Mouse (Mus musculus) midbrain, embryonic 14.5 days (tissue): Measurements from ENCODE around the gene Ndufv1. TPM values are rescaled to one million over a fixed set of nuclear protein-coding genes. Genes with fewer than 3 reads are reported as not detected.
"Not testable (repeated sequence)": the region's sequence is repeated elsewhere in the genome, so short reads cannot be mapped to it uniquely, and the experiment has no call there.

ENCODE experiments used
- ATAC-seq: fragments of 200-750 bp; cut with Nextera tagmentation; 2 replicates; pipeline ENCODE4 v1.8.0; 2017; ENCODE audit warnings: moderate number of reproducible peaks, moderate library complexity; ENCODE audit not compliant: low FRiP score, low TSS enrichment
- DNase-seq: peaks from one replicate; pipeline ENCODE4 v3.0.0-alpha.2; 2015
- H3K27ac ChIP-seq: fragments of 300-500 bp; sonication (generic); replicated peaks from 2 replicates; pipeline ENCODE4 v1.5.1; 2014; ENCODE audit warnings: mild to moderate bottlenecking, low read depth, low read length, moderate library complexity
- H3K27me3 ChIP-seq: fragments of 300-500 bp; sonication (generic); 2 replicates; pipeline ENCODE4 v1.6.1; 2014; ENCODE audit warnings: low read length, control low read depth, mixed read lengths; ENCODE audit not compliant: control insufficient read depth, insufficient read depth
- H3K36me3 ChIP-seq: fragments of 300-500 bp; sonication (generic); 2 replicates; pipeline ENCODE4 v1.6.1; 2014; ENCODE audit warnings: low read length, control low read depth; ENCODE audit not compliant: control insufficient read depth, insufficient read depth
- H3K4me1 ChIP-seq: fragments of 300-500 bp; sonication (generic); 2 replicates; pipeline ENCODE4 v1.6.1; 2014; ENCODE audit warnings: mild to moderate bottlenecking, antibody characterized with exemption, low read length, control low read depth; ENCODE audit not compliant: control insufficient read depth, insufficient read depth
- H3K4me2 ChIP-seq: fragments of 300-500 bp; sonication (generic); 2 replicates; pipeline ENCODE4 v1.6.1; 2014; ENCODE audit warnings: mild to moderate bottlenecking, low read length, moderate library complexity
- H3K4me3 ChIP-seq: fragments of 300-500 bp; sonication (generic); replicated peaks from 2 replicates; pipeline ENCODE4 v1.5.1; 2014; ENCODE audit warnings: low read depth, low read length
- H3K9ac ChIP-seq: fragments of 300-500 bp; sonication (generic); replicated peaks from 2 replicates; pipeline ENCODE4 v1.6.1; 2014; ENCODE audit warnings: mild to moderate bottlenecking, low read length, moderate library complexity
- H3K9me3 ChIP-seq: fragments of 300-500 bp; sonication (generic); 2 replicates; pipeline ENCODE4 v1.6.1; 2016; ENCODE audit warnings: low read length, control low read depth, mixed read lengths; ENCODE audit not compliant: control insufficient read depth
- WGBS: fragments of 180-500 bp; shearing (Covaris S2); extraction: QIAGEN DNeasy Blood & Tissue Kit; methylation state at CpG from one replicate; pipeline ENCODE4 v1.1.7; 2014; 5-methylcytosine and 5-hydroxymethylcytosine counted together
- polyA plus RNA-seq: library from polyadenylated mRNA; unstranded; fragments of >200 nt; fragmentation: Nextera tagmentation; extraction: Ambion mirVana; gene quantifications from 2 replicates; pipeline ENCODE4 v1.2.1, GENCODE M21; 2014

The Ndufv1 gene
- polyA plus RNA-seq, 1 experiment from 2014 or later = 231 TPM

- Histone ChIP-seq H3K27me3 (no peaks in the 10 kb centered on the region), H3K4me3 (no peak overlapping the region), H3K9me3 (no peaks in the 10 kb centered on the region), H3K9ac (no peak overlapping the region), H3K4me2 (no peak overlapping the region), H3K36me3 (no peaks in the 10 kb centered on the region), H3K4me1 (no peaks in the 10 kb centered on the region), H3K27ac (no peak overlapping the region)
- ATAC-seq (no peak), DNase-seq (no peak)
- 75% methylated on average over 4 of the region's 4 CpGs for WGBS
Observed at GRCm38 (mm10) chr19:3964030-3964429, 48.6 kb downstream of the Ndufv1 start.

GRCm38 (mm10) chr19:3962469-3962868 lies 50.1 kb downstream of the Ndufv1 start:
- ATAC-seq (no peak), DNase-seq (no peak)
- Histone ChIP-seq H3K4me2 (no peak overlapping the region), H3K4me1 (no peaks in the 10 kb centered on the region), H3K27ac (no peak overlapping the region), H3K4me3 (no peak overlapping the region), H3K27me3 (no peaks in the 10 kb centered on the region), H3K36me3 (no peaks in the 10 kb centered on the region), H3K9ac (no peak overlapping the region), H3K9me3 (no peaks in the 10 kb centered on the region)
- WGBS = 11% methylated on average over 2 of the region's 2 CpGs

GRCm38 (mm10) chr19:3961805-3962204 lies 50.8 kb downstream of the Ndufv1 start:
- not testable (repeated sequence) for ATAC-seq, H3K4me1 ChIP-seq, H3K9ac ChIP-seq

GRCm38 (mm10) chr19:3960211-3960610 lies 52.4 kb downstream of the Ndufv1 start:
- Histone ChIP-seq H3K9me3 (no peaks in the 10 kb centered on the region), H3K4me1 (no peaks in the 10 kb centered on the region), H3K27me3 (no peaks in the 10 kb centered on the region), H3K36me3 (no peaks in the 10 kb centered on the region), H3K27ac (no peak overlapping the region), H3K4me2 (no peak overlapping the region), H3K4me3 (no peak overlapping the region), H3K9ac (no peak overlapping the region)
- no peak for DNase-seq
- ATAC-seq = no peak
- WGBS = 90% methylated on average over 5 of the region's 5 CpGs

More at GRCm38 (mm10) chr19:3961805-3962204, 50.8 kb downstream of the Ndufv1 start:
- not testable (repeated sequence) for H3K27me3 ChIP-seq, H3K36me3 ChIP-seq, H3K27ac ChIP-seq, H3K9me3 ChIP-seq, H3K4me2 ChIP-seq, DNase-seq, H3K4me3 ChIP-seq
- WGBS = 83% methylated on average over 6 of the region's 6 CpGs

GRCm38 (mm10) chr19:3959030-3959429 lies 53.6 kb downstream of the Ndufv1 start:
- H3K9me3 ChIP-seq = no peaks in the 10 kb centered on the region
- no peak overlapping the region for H3K27ac ChIP-seq
- ATAC-seq (no peak), DNase-seq (no peak)
- no peak overlapping the region for H3K4me3 ChIP-seq
- H3K27me3 ChIP-seq = no peaks in the 10 kb centered on the region
- H3K36me3 ChIP-seq = no peaks in the 10 kb centered on the region
- no peaks in the 10 kb centered on the region for H3K4me1 ChIP-seq
- no peak overlapping the region for H3K9ac ChIP-seq
- H3K4me2 ChIP-seq = no peak overlapping the region

- DNase-seq (no peak), ATAC-seq (no peak)
- no peak within 1 kb of the TSS for H3K4me3 ChIP-seq
- no peaks in the 10 kb centered on the region for H3K36me3 ChIP-seq
- H3K27ac ChIP-seq = no peak within 1 kb of the TSS
- H3K9me3 ChIP-seq = no peaks in the 10 kb centered on the region
- 79% methylated on average over 4 of the region's 4 CpGs for WGBS
- H3K4me1 ChIP-seq = no peaks in the 10 kb centered on the region
- H3K4me2 ChIP-seq = no peak within 1 kb of the TSS
- no peak within 1 kb of the TSS for H3K9ac ChIP-seq
- H3K27me3 ChIP-seq = no peaks in the 10 kb centered on the region
Observed at GRCm38 (mm10) chr19:3958470-3958869, 54.1 kb downstream of the Ndufv1 start, which contains the start of gene Aldh3b3. Aldh3b3 (plus strand) TSS chr19:3958645.

Other genes with a start within 250 kb of the Ndufv1 start
- gene Kmt5b, start 245.4 kb downstream of the Ndufv1 start, polyA plus RNA-seq = 55.6 and 74.0 TPM in 2 replicates
- gene Chka, start 161.0 kb downstream of the Ndufv1 start, polyA plus RNA-seq = 50.2 and 51.8 TPM in 2 replicates
- 7.4 and 11.0 TPM in 2 replicates for gene Tcirg1, start 105.7 kb downstream of the Ndufv1 start, polyA plus RNA-seq
- 261 and 304 TPM in 2 replicates for gene Ndufs8, start 100.0 kb downstream of the Ndufv1 start, polyA plus RNA-seq
- gene Aldh3b1, start 83.0 kb downstream of the Ndufv1 start, polyA plus RNA-seq = 0.84 and 1.1 TPM in 2 replicates
- gene Unc93b1, start 77.6 kb downstream of the Ndufv1 start, polyA plus RNA-seq = 3.7 and 13.4 TPM in 2 replicates
- not detected in 2 replicates for gene Aldh3b3, start 54.2 kb downstream of the Ndufv1 start, polyA plus RNA-seq
- gene Aldh3b2, start 40.5 kb downstream of the Ndufv1 start, polyA plus RNA-seq = 0.16 and 0.32 TPM in 2 replicates
- 0.96 and 2.2 TPM in 2 replicates for gene Acy3, start 26.2 kb downstream of the Ndufv1 start, polyA plus RNA-seq
- not detected in 2 replicates for gene Tbx10, start 20.1 kb downstream of the Ndufv1 start, polyA plus RNA-seq
- gene Nudt8, start 12.2 kb downstream of the Ndufv1 start, polyA plus RNA-seq = 26.8 and 30.3 TPM in 2 replicates
- 3.3 and 3.9 TPM in 2 replicates for gene Gm49405, start 12.2 kb downstream of the Ndufv1 start, polyA plus RNA-seq
- gene Doc2g, start 9.5 kb downstream of the Ndufv1 start, polyA plus RNA-seq = 5.7 and 7.1 TPM in 2 replicates
- 397 and 514 TPM in 2 replicates for gene Gstp1, start 25.2 kb upstream of the Ndufv1 start, polyA plus RNA-seq
- 1.9 TPM in 1 of 2 replicates, not detected in the other for gene Gstp2, start 33.2 kb upstream of the Ndufv1 start, polyA plus RNA-seq
- gene Gstp3, start 46.8 kb upstream of the Ndufv1 start, polyA plus RNA-seq = not detected in 2 replicates
- not detected in 2 replicates for gene Cabp2, start 68.8 kb upstream of the Ndufv1 start, polyA plus RNA-seq
- 83.4 and 87.0 TPM in 2 replicates for gene Cdk2ap2, start 84.4 kb upstream of the Ndufv1 start, polyA plus RNA-seq
- gene Pitpnm1, start 87.2 kb upstream of the Ndufv1 start, polyA plus RNA-seq = 72.8 and 89.0 TPM in 2 replicates
- gene Aip, start 113.1 kb upstream of the Ndufv1 start, polyA plus RNA-seq = 84.3 and 98.0 TPM in 2 replicates
- not detected in 2 replicates for gene Gpr152, start 127.0 kb upstream of the Ndufv1 start, polyA plus RNA-seq
- 0.14 and 0.15 TPM in 2 replicates for gene Cabp4, start 131.2 kb upstream of the Ndufv1 start, polyA plus RNA-seq
- 105 and 117 TPM in 2 replicates for gene Coro1b, start 135.8 kb upstream of the Ndufv1 start, polyA plus RNA-seq
- 0.55 and 0.64 TPM in 2 replicates for gene Ptprcap, start 140.8 kb upstream of the Ndufv1 start, polyA plus RNA-seq
- gene Rps6kb2, start 150.5 kb upstream of the Ndufv1 start, polyA plus RNA-seq = 37.3 and 42.2 TPM in 2 replicates
- 3.9 and 6.0 TPM in 2 replicates for gene Carns1, start 162.7 kb upstream of the Ndufv1 start, polyA plus RNA-seq
- 0.54 and 0.94 TPM in 2 replicates for gene Tbc1d10c, start 178.5 kb upstream of the Ndufv1 start, polyA plus RNA-seq
- 591 and 597 TPM in 2 replicates for gene Ppp1ca, start 179.3 kb upstream of the Ndufv1 start, polyA plus RNA-seq
- gene Rad9a, start 188.9 kb upstream of the Ndufv1 start, polyA plus RNA-seq = 20.3 and 22.7 TPM in 2 replicates
- gene Clcf1, start 201.4 kb upstream of the Ndufv1 start, polyA plus RNA-seq = 0.08 and 0.46 TPM in 2 replicates
- gene AC109138.7, start 201.6 kb upstream of the Ndufv1 start, polyA plus RNA-seq = not detected in 2 replicates
- 18.5 and 19.1 TPM in 2 replicates for gene Pold4, start 219.1 kb upstream of the Ndufv1 start, polyA plus RNA-seq